Mouse (Mus musculus): ENCODE results near the gene Eipr1.
"Not testable (repeated sequence)": the region's sequence is repeated elsewhere in the genome, so short reads cannot be mapped to it uniquely, and the experiment has no call there.

Gene Eipr1

GRCm38 (mm10) chr12:28898307-28898706, 146.7 kb downstream of the Eipr1 start:
- no peak for DNase-seq

- no peak for DNase-seq
Measured at GRCm38 (mm10) chr12:28899696-28900095, 148.1 kb downstream of the Eipr1 start.

- no peak for DNase-seq
Measured at GRCm38 (mm10) chr12:28900341-28900740, 148.7 kb downstream of the Eipr1 start.

GRCm38 (mm10) chr12:28902132-28902531, 150.5 kb downstream of the Eipr1 start:
- no peak for DNase-seq

- DNase-seq: no peak
Measured at GRCm38 (mm10) chr12:28903082-28903481, 151.5 kb downstream of the Eipr1 start.

GRCm38 (mm10) chr12:28905486-28905885, 153.9 kb downstream of the Eipr1 start:
- no peak for DNase-seq

GRCm38 (mm10) chr12:28906016-28906415, 154.4 kb downstream of the Eipr1 start:
- no peak for DNase-seq

GRCm38 (mm10) chr12:28906809-28907297, 155.2 kb downstream of the Eipr1 start:
- no peak for DNase-seq

- no peak for DNase-seq
Measured at GRCm38 (mm10) chr12:28907814-28908213, 156.2 kb downstream of the Eipr1 start.

GRCm38 (mm10) chr12:28909851-28910250, 158.2 kb downstream of the Eipr1 start:
- no peak for DNase-seq

GRCm38 (mm10) chr12:28910568-28910967, 159.0 kb downstream of the Eipr1 start:
- no peak for DNase-seq

GRCm38 (mm10) chr12:28912351-28912936, 160.8 kb downstream of the Eipr1 start:
- DNase-seq: no peak

- no peak for DNase-seq
Measured at GRCm38 (mm10) chr12:28913099-28913498, 161.5 kb downstream of the Eipr1 start.

GRCm38 (mm10) chr12:28914056-28914455, 162.5 kb downstream of the Eipr1 start:
- not testable (repeated sequence) for DNase-seq

Measured in right cerebral cortex, adult 18-20 months (tissue).